Mouse (Mus musculus) bone marrow macrophage, adult 2 months (primary cell): Measurements from ENCODE around the gene Ubfd1.

Experiments used
- CTCF ChIP-seq: IDR thresholded peaks from 2 replicates; pipeline ENCODE4 v1.5.1; 2012; ENCODE audit warnings: low read depth, mild to moderate bottlenecking, low read length, moderate library complexity
- POLR2A ChIP-seq: IDR thresholded peaks from 2 replicates; pipeline ENCODE4 v1.6.1; 2012; ENCODE audit warnings: mild to moderate bottlenecking, low read depth, low read length, borderline replicate concordance

DNA sequence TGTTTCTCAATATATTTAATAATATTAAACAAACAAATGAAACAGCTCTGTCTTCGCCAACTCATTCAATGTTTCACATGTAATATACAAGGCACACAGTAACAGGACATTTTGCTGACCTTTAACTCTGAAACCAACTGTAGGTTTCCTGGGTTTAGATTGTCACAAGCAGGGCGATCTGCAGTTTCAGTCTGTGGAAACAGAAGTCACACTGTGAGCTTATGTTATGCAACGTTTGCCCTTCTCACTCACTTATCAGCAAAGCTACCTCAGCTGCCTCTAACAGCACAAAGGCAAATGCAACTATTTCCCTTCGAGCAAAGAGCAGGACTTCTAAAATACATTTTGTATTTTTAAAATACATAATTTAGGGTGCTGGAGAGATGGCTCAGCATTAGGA is 56.5 kb downstream of the Ubfd1 start:
- TF ChIP-seq CTCF = no peak
- no peak for TF ChIP-seq POLR2A
